Mouse (Mus musculus): ENCODE results near the gene Il27. TPM values are rescaled to one million over a fixed set of nuclear protein-coding genes. Genes with fewer than 3 reads are reported as not detected.

Gene Il27
- polyA plus RNA-seq, 1 experiment, result not detected

DNA sequence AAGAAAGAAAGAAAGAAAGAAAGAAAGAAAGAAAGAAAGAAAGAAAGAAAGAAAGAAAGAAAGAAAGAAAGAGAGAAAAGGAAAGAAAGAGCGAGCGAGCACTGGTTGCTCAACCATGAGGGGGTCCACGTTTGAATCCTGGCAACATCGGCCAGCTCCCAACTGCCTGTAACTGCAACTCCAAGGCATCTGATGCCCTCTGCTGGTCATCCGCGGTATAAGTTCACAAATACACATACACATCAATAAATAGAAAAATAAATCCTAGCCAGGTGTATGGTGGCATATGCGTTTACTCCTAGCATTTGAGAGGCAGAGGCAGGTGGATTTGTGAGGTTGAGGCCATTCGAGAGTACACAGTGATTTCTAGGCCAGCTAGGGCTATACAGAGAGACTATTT lies 17.8 kb downstream of the Il27 start:
- Histone ChIP-seq H3K4me3 (ENCODE audit: insufficient read depth, low read depth, low read length) (no peak overlapping the region), H3K4me1 (ENCODE audit: control insufficient read depth, insufficient read depth, low read length) (peaks cover 3% of the 10 kb centered on the region; the same call in 1 of the 2 replicates), H3K27ac (ENCODE audit: insufficient read depth, low read depth, low read length) (no peak overlapping the region)
- WGBS, result 53% methylated on average over 8 of the region's 8 CpGs
- TF ChIP-seq POLR2A (IDR thresholded peaks at IDR 0.05; ENCODE audit: insufficient read depth, low read depth, low read length), result no peak
- TF ChIP-seq CTCF (IDR thresholded peaks at IDR 0.05; ENCODE audit: insufficient read depth, low read depth, low read length), result no peak

DNA sequence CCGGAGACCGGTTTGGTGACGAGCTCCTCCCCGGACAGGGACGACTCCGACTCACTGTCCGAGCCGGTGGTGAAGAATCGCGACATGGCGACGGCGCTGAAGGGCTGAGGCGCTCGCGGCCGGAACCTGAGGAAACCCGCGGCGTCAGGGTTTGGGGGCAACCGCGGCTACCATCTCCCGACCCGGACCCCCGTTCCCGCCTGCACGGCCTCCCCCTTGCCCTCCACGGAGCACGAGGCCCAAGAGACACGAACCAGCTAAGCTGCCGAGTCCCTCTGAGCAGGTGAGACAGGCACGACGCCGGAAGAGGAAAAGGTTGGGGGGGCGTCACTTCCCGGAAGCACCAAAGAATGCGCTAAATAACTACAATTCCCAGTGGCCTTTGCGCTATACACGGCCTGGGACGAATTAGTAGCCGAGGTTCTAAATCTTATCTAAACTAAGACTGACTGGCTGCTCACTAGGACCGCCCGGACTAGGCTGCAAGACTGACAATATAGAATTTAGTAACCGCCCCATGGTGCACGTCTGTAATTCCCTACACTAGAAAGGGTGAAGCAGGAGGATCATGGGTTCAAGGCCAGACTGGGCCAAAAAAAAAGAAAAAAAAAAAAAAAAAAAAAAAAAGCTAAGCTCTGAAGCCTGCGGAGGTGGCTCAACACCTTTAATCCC lies 28.5 kb downstream of the Il27 start, which contains the start of gene Eif3c:
Gene Eif3c, minus strand, starts transcription at position 318 of the 672 bp plus-strand sequence.
- under 1% methylated on average over 43 of the region's 46 CpGs for WGBS
- peak within 1 kb of the TSS; percentile 70 for H3K4me3 ChIP-seq (ENCODE audit: insufficient read depth, low read depth, low read length)
- TF ChIP-seq CTCF (IDR thresholded peaks at IDR 0.05; ENCODE audit: insufficient read depth, low read depth, low read length) (no peak), POLR2A (IDR thresholded peaks at IDR 0.05; ENCODE audit: insufficient read depth, low read depth, low read length) (peak; percentile 45; the same call in 1 of the 2 replicates)
- H3K4me1 ChIP-seq (ENCODE audit: control insufficient read depth, insufficient read depth, low read length), result peaks cover 2% of the 10 kb centered on the region; the same call in 1 of the 2 replicates
- H3K27ac ChIP-seq (ENCODE audit: insufficient read depth, low read depth, low read length), result peak within 1 kb of the TSS; percentile 64

DNA sequence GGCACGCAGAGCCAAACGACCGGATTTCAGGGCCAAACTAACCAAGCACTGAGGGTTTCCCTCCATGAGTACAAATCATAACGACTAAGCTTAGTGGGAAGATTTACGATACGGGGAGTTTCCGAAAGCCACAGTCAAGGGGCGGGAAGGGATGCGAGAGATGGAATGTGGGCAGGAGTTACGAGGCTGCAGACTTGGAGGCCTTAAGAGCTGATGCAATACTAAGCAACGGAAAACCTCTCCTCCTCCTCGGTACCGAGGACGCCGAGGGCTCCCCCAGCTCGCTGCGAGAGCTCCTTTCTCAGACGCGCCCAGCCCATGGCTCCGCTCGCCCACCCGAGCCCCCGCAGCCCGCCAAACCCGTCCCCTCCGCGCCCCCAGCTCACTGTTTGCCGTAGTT lies 29.0 kb downstream of the Il27 start:
- WGBS, result under 1% methylated on average over 27 of the region's 28 CpGs
- TF ChIP-seq CTCF (IDR thresholded peaks at IDR 0.05; ENCODE audit: insufficient read depth, low read depth, low read length), result no peak
- no peak for TF ChIP-seq POLR2A (IDR thresholded peaks at IDR 0.05; ENCODE audit: insufficient read depth, low read depth, low read length)
- H3K4me1 ChIP-seq (ENCODE audit: control insufficient read depth, insufficient read depth, low read length), result peaks cover 2% of the 10 kb centered on the region; the same call in 1 of the 2 replicates
- peak overlapping the region; percentile 70 for H3K4me3 ChIP-seq (ENCODE audit: insufficient read depth, low read depth, low read length)
- H3K27ac ChIP-seq (ENCODE audit: insufficient read depth, low read depth, low read length), result no peak overlapping the region

DNA sequence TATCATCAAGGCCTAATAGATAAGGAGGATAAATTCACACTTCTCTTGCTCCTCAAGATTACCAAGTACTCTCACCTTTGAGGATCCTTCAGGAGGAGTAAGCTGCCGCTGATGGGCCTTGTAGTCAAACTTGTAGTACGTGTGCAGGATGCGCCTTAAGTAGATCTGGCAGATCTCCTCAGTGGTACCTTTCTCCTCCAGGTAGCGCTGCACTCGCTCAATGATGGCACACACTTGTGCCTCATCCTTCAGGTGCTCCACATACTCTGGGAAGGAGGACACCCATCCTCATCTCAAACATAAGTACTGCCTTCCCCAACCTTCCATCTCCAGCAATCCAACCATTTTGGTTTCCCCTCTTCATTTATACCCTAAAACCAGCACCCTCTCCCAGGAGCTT lies 38.1 kb downstream of the Il27 start:
- H3K4me3 ChIP-seq (ENCODE audit: insufficient read depth, low read depth, low read length), result no peak overlapping the region
- no peaks in the 10 kb centered on the region for H3K4me1 ChIP-seq (ENCODE audit: control insufficient read depth, insufficient read depth, low read length)
- no peak for TF ChIP-seq CTCF (IDR thresholded peaks at IDR 0.05; ENCODE audit: insufficient read depth, low read depth, low read length)
- no peak for TF ChIP-seq POLR2A (IDR thresholded peaks at IDR 0.05; ENCODE audit: insufficient read depth, low read depth, low read length)
- no peak overlapping the region for H3K27ac ChIP-seq (ENCODE audit: insufficient read depth, low read depth, low read length)
- 96% methylated on average over 5 of the region's 5 CpGs for whole genome bisulfite sequencing

DNA sequence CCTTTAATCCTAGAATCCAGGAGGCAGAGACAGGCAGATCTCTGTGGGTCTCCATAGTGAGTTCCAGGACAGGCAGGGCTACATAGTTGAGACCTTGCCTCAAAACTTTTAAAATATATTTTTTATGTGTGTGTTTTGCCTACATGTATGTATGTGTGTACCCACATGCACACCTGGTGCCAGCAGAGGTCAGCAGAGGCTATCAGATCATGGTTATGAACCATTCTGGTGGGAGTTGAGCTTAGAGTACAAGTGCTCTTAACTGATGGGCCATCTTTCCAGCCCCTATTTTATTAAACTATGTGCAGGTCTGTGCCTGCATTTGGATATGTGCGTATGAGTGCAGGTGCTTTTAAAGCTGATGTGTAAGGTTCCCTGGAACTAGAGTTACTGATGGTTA lies 39.9 kb downstream of the Il27 start:
- Histone ChIP-seq H3K4me3 (ENCODE audit: insufficient read depth, low read depth, low read length) (no peak overlapping the region), H3K27ac (ENCODE audit: insufficient read depth, low read depth, low read length) (no peak overlapping the region), H3K4me1 (ENCODE audit: control insufficient read depth, insufficient read depth, low read length) (0 out of 2 replicates have a peak, but pooled peaks cover 3% of the 10 kb centered on the region)
- no peak for TF ChIP-seq CTCF (IDR thresholded peaks at IDR 0.05; ENCODE audit: insufficient read depth, low read depth, low read length)
- no peak for TF ChIP-seq POLR2A (IDR thresholded peaks at IDR 0.05; ENCODE audit: insufficient read depth, low read depth, low read length)
- 97% methylated on average over 1 of the region's 1 CpGs for WGBS

DNA sequence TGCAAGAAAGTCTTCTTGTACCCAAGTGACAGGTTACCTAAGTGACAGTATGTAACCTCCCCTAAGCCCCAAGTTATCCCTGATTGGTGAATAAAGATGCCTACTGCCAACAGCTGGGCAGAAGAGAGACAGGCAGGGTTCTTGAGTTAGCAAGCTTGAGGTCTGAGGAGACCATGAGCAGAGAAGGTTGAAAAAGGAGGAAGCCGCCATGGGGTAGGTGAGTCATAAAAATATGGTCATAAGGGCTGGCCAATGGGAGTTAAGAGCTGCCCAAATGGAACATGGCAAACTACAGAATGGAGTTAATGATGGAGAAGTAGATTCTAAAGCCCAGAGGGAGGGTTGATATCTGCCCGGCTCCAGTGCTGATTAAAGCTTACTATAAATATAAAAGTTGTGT lies 49.1 kb downstream of the Il27 start:
- no peak for TF ChIP-seq POLR2A (IDR thresholded peaks at IDR 0.05; ENCODE audit: insufficient read depth, low read depth, low read length)
- TF ChIP-seq CTCF (IDR thresholded peaks at IDR 0.05; ENCODE audit: insufficient read depth, low read depth, low read length), result no peak
- Histone ChIP-seq H3K4me3 (ENCODE audit: insufficient read depth, low read depth, low read length) (no peak overlapping the region), H3K27ac (ENCODE audit: insufficient read depth, low read depth, low read length) (peak overlapping the region; percentile 51; the same call in 1 of the 2 replicates), H3K4me1 (ENCODE audit: control insufficient read depth, insufficient read depth, low read length) (0 out of 2 replicates have a peak, but pooled peaks cover 3% of the 10 kb centered on the region)
- 57% methylated on average over 2 of the region's 2 CpGs for WGBS

- 95% methylated on average over 1 of the region's 1 CpGs for WGBS
- Histone ChIP-seq H3K27ac (ENCODE audit: insufficient read depth, low read depth, low read length) (no peak overlapping the region), H3K4me3 (ENCODE audit: insufficient read depth, low read depth, low read length) (no peak overlapping the region), H3K4me1 (ENCODE audit: control insufficient read depth, insufficient read depth, low read length) (no peaks in the 10 kb centered on the region; the same call in 1 of the 2 replicates)
- TF ChIP-seq CTCF (IDR thresholded peaks at IDR 0.05; ENCODE audit: insufficient read depth, low read depth, low read length), result no peak
- no peak for TF ChIP-seq POLR2A (IDR thresholded peaks at IDR 0.05; ENCODE audit: insufficient read depth, low read depth, low read length)
Observed at GRCm38 (mm10) chr7:126541661-126542060, 53.1 kb downstream of the Il27 start.

Other genes with a start within 250 kb of the Il27 start
- 430 and 536 TPM in 2 replicates for gene Lat, start 225.4 kb downstream of the Il27 start, polyA plus RNA-seq (2012; ENCODE audit: insufficient read depth, insufficient read length, low replicate concordance, missing spikeins)
- gene Spns1, start 217.5 kb downstream of the Il27 start, polyA plus RNA-seq (2012; ENCODE audit: insufficient read depth, insufficient read length, low replicate concordance, missing spikeins), result not detected in 2 replicates
- gene Nfatc2ip, start 198.2 kb downstream of the Il27 start, polyA plus RNA-seq (2012; ENCODE audit: insufficient read depth, insufficient read length, low replicate concordance, missing spikeins), result not detected in 2 replicates
- gene Cd19, start 180.1 kb downstream of the Il27 start, polyA plus RNA-seq (2012; ENCODE audit: insufficient read depth, insufficient read length, low replicate concordance, missing spikeins), result not detected in 2 replicates
- not detected in 2 replicates for gene Rabep2, start 166.2 kb downstream of the Il27 start, polyA plus RNA-seq (2012; ENCODE audit: insufficient read depth, insufficient read length, low replicate concordance, missing spikeins)
- gene Atp2a1, start 131.8 kb downstream of the Il27 start, polyA plus RNA-seq (2012; ENCODE audit: insufficient read depth, insufficient read length, low replicate concordance, missing spikeins), result not detected in 2 replicates
- gene Sh2b1, start 119.5 kb downstream of the Il27 start, polyA plus RNA-seq (2012; ENCODE audit: insufficient read depth, insufficient read length, low replicate concordance, missing spikeins), result not detected in 2 replicates
- not detected in 2 replicates for gene Tufm, start 107.6 kb downstream of the Il27 start, polyA plus RNA-seq (2012; ENCODE audit: insufficient read depth, insufficient read length, low replicate concordance, missing spikeins)
- 471 TPM in 1 of 2 replicates, not detected in the other for gene Atxn2l, start 91.5 kb downstream of the Il27 start, polyA plus RNA-seq (2012; ENCODE audit: insufficient read depth, insufficient read length, low replicate concordance, missing spikeins)
- 330 TPM in 1 of 2 replicates, not detected in the other for gene Eif3c, start 28.5 kb downstream of the Il27 start, polyA plus RNA-seq (2012; ENCODE audit: insufficient read depth, insufficient read length, low replicate concordance, missing spikeins)
- gene Apobr, start 10.0 kb downstream of the Il27 start, polyA plus RNA-seq (2012; ENCODE audit: insufficient read depth, insufficient read length, low replicate concordance, missing spikeins), result not detected in 2 replicates
- gene Cln3, start 9.1 kb downstream of the Il27 start, polyA plus RNA-seq (2012; ENCODE audit: insufficient read depth, insufficient read length, low replicate concordance, missing spikeins), result not detected in 2 replicates
- gene Nupr1, start 35.9 kb upstream of the Il27 start, polyA plus RNA-seq (2012; ENCODE audit: insufficient read depth, insufficient read length, low replicate concordance, missing spikeins), result not detected in 2 replicates
- gene Sgf29, start 54.4 kb upstream of the Il27 start, polyA plus RNA-seq (2012; ENCODE audit: insufficient read depth, insufficient read length, low replicate concordance, missing spikeins), result not detected in 2 replicates
- not detected in 2 replicates for gene Sult1a1, start 81.5 kb upstream of the Il27 start, polyA plus RNA-seq (2012; ENCODE audit: insufficient read depth, insufficient read length, low replicate concordance, missing spikeins)
- not detected in 2 replicates for gene Bola2, start 100.5 kb upstream of the Il27 start, polyA plus RNA-seq (2012; ENCODE audit: insufficient read depth, insufficient read length, low replicate concordance, missing spikeins)
- gene Slx1b, start 100.8 kb upstream of the Il27 start, polyA plus RNA-seq (2012; ENCODE audit: insufficient read depth, insufficient read length, low replicate concordance, missing spikeins), result not detected in 2 replicates
- 309 and 598 TPM in 2 replicates for gene Coro1a, start 112.8 kb upstream of the Il27 start, polyA plus RNA-seq (2012; ENCODE audit: insufficient read depth, insufficient read length, low replicate concordance, missing spikeins)
- gene Mapk3, start 164.7 kb upstream of the Il27 start, polyA plus RNA-seq (2012; ENCODE audit: insufficient read depth, insufficient read length, low replicate concordance, missing spikeins), result 208 and 343 TPM in 2 replicates
- gene Gdpd3, start 171.4 kb upstream of the Il27 start, polyA plus RNA-seq (2012; ENCODE audit: insufficient read depth, insufficient read length, low replicate concordance, missing spikeins), result not detected in 2 replicates
- gene Ypel3, start 182.0 kb upstream of the Il27 start, polyA plus RNA-seq (2012; ENCODE audit: insufficient read depth, insufficient read length, low replicate concordance, missing spikeins), result not detected in 2 replicates
- not detected in 2 replicates for gene Tbx6, start 186.5 kb upstream of the Il27 start, polyA plus RNA-seq (2012; ENCODE audit: insufficient read depth, insufficient read length, low replicate concordance, missing spikeins)
- not detected in 2 replicates for gene Ppp4c, start 197.6 kb upstream of the Il27 start, polyA plus RNA-seq (2012; ENCODE audit: insufficient read depth, insufficient read length, low replicate concordance, missing spikeins)
- not detected in 2 replicates for gene Fam57b, start 202.7 kb upstream of the Il27 start, polyA plus RNA-seq (2012; ENCODE audit: insufficient read depth, insufficient read length, low replicate concordance, missing spikeins)
- not detected in 2 replicates for gene 4930451I11Rik, start 236.7 kb upstream of the Il27 start, polyA plus RNA-seq (2012; ENCODE audit: insufficient read depth, insufficient read length, low replicate concordance, missing spikeins)